Mouse (Mus musculus) forebrain, embryonic 10.5 days (tissue): ENCODE measurements at regions not wholly inside any gene's neighbourhood (a gene's known extent, or its start where the extent isn't known, plus 50 kb on each side); places are given as distances from the start of the nearest gene placed in this dataset.

Experiments used
- DNase-seq: peaks from one replicate; pipeline ENCODE4 v3.0.0-alpha.2; 2017; ENCODE audit warnings: low spot score; ENCODE audit errors: extremely low spot score
- H3K27ac ChIP-seq: fragments of 300-500 bp; sonication (generic); 2 replicates; pipeline ENCODE4 v1.5.1; 2016; ENCODE audit warnings: mild to moderate bottlenecking
- H3K27me3 ChIP-seq: fragments of 300-500 bp; sonication (generic); 2 replicates; pipeline ENCODE4 v1.6.1; 2016; ENCODE audit warnings: mild to moderate bottlenecking; ENCODE audit not compliant: poor library complexity, severe bottlenecking
- H3K36me3 ChIP-seq: fragments of 300-500 bp; sonication (generic); replicated peaks from 2 replicates; pipeline ENCODE4 v1.6.1; 2016; ENCODE audit warnings: mild to moderate bottlenecking, moderate library complexity
- H3K4me1 ChIP-seq: fragments of 300-500 bp; sonication (generic); 2 replicates; pipeline ENCODE4 v1.6.1; 2016
- H3K4me3 ChIP-seq: fragments of 300-500 bp; sonication (generic); 2 replicates; pipeline ENCODE4 v1.5.1; 2016; ENCODE audit warnings: mild to moderate bottlenecking, moderate library complexity
- H3K9me3 ChIP-seq: fragments of 300-500 bp; sonication (generic); 2 replicates; pipeline ENCODE4 v1.6.1; 2016; ENCODE audit warnings: mild to moderate bottlenecking, moderate library complexity
- WGBS: fragments of 180-500 bp; shearing (Covaris S2); methylation state at CpG from one replicate; pipeline ENCODE4 v1.1.7; 2016; 5-methylcytosine and 5-hydroxymethylcytosine counted together

GRCm38 (mm10) chrX:68313486-68313885, 364.9 kb upstream of the Fmr1 start:
- Histone ChIP-seq H3K9me3 (no peaks in the 10 kb centered on the region), H3K27me3 (no peaks in the 10 kb centered on the region), H3K36me3 (no peaks in the 10 kb centered on the region), H3K4me1 (no peaks in the 10 kb centered on the region), H3K4me3 (no peak overlapping the region), H3K27ac (no peak overlapping the region)
- DNase-seq, result peak; percentile 42
- WGBS, result 22% methylated on average over 7 of the region's 7 CpGs
